Comparison of ENCODE assay signal across 25 mouse cellular contexts in genomic region chr17:47538049-47538448, GRCm38 (mm10).
"Had no signal": no experiment of that assay in that cellular context is flagged by ENCODE, and none has a peak within 500 bp of the region (broad histone marks: within the 10 kb centered on the region; RNA-seq: fewer than 3 reads in every experiment).

No protein-coding gene starts in this region.

- DNase-seq: forebrain, postnatal 0 days; gastrocnemius, postnatal 14 days; gastrocnemius, postnatal 36 days; heart, adult 11 months; heart, adult 2 months; heart, postnatal 10 days; heart, postnatal 4 days; kidney, adult 18-20 months; kidney, adult 8-10 months; kidney, postnatal 10 days; kidney, postnatal 25 days; kidney, postnatal 4 days; left cerebral cortex, postnatal 4 days had no signal

- H3K9ac ChIP-seq: forebrain, embryonic 15.5 days; forebrain, postnatal 0 days; heart, embryonic 12.5 days; hindbrain, embryonic 12.5 days; hindbrain, embryonic 14.5 days; intestine, embryonic 15.5 days had no signal

- H3K36me3 ChIP-seq: forebrain, embryonic 15.5 days; heart, embryonic 10.5 days; heart, embryonic 12.5 days; hindbrain, embryonic 10.5 days; hindbrain, embryonic 12.5 days; intestine, embryonic 15.5 days had no signal

- H3K27me3 ChIP-seq: forebrain, embryonic 15.5 days; heart, embryonic 12.5 days; hindbrain, embryonic 12.5 days; intestine, embryonic 15.5 days had no signal

- H3K4me2 ChIP-seq: forebrain, embryonic 15.5 days; heart, embryonic 12.5 days; hindbrain, embryonic 12.5 days; hindbrain, embryonic 14.5 days; intestine, embryonic 15.5 days had no signal

- H3K4me1 ChIP-seq: forebrain, embryonic 15.5 days; hindbrain, embryonic 12.5 days had no signal

- ATAC-seq: forebrain, embryonic 15.5 days; forebrain, postnatal 0 days; hindbrain, embryonic 16.5 days; inflammation-experienced regulatory T-cells, adult 6 months; intestine, embryonic 15.5 days; intestine, postnatal 0 days had no signal

- H3K4me3 ChIP-seq: forebrain, embryonic 15.5 days; heart, adult 2 months; heart, embryonic 10.5 days; heart, embryonic 12.5 days; hindbrain, embryonic 10.5 days; hindbrain, embryonic 12.5 days; intestine, embryonic 15.5 days; layer of hippocampus, adult 2 months; left cerebral cortex, adult 2 months had no signal

- H3K9me3 ChIP-seq: forebrain, embryonic 15.5 days; heart, embryonic 10.5 days; heart, embryonic 12.5 days; hindbrain, embryonic 10.5 days; hindbrain, embryonic 12.5 days; intestine, embryonic 15.5 days had no signal

- H3K27ac ChIP-seq: forebrain, embryonic 15.5 days; heart, adult 2 months; heart, embryonic 10.5 days; hindbrain, embryonic 10.5 days; hindbrain, embryonic 12.5 days; hindbrain, embryonic 14.5 days; intestine, embryonic 15.5 days; layer of hippocampus, adult 2 months; left cerebral cortex, adult 2 months had no signal
